Mouse (Mus musculus) ES-E14 (cell line): ENCODE measurements at regions not wholly inside any gene's neighbourhood (a gene's known extent, or its start where the extent isn't known, plus 50 kb on each side); places are given as distances from the start of the nearest gene placed in this dataset.

Experiments used
- DNase-seq: peaks from one replicate; pipeline ENCODE4 v3.0.0-alpha.2; 2013; ENCODE audit warnings: low read depth, low spot score
- H3K27ac ChIP-seq: 2 replicates; pipeline ENCODE4 v1.5.1; 2012; ENCODE audit warnings: low read depth, mild to moderate bottlenecking, low read length, moderate library complexity, mixed read lengths; ENCODE audit not compliant: poor library complexity, insufficient read depth, severe bottlenecking
- H3K36me3 ChIP-seq: 2 replicates; pipeline ENCODE4 v1.6.1; 2012; ENCODE audit warnings: mild to moderate bottlenecking, low read length, moderate library complexity, mixed read lengths; ENCODE audit not compliant: control insufficient read depth, poor library complexity, insufficient read depth, severe bottlenecking
- H3K4me1 ChIP-seq, 2 experiments: fragments of 150-350 bp in 1 of 2; sonication (generic) in 1 of 2; 2 replicates each; pipeline ENCODE4 v1.6.1; 2012; ENCODE audit warnings: low read length in 2 of 2, mild to moderate bottlenecking in 1 of 2, mixed read lengths in 1 of 2; ENCODE audit not compliant: control insufficient read depth in 2 of 2, insufficient read depth in 2 of 2, poor library complexity in 1 of 2
- H3K4me3 ChIP-seq, 2 experiments: fragments of 150-350 bp in 1 of 2; sonication (generic) in 1 of 2; 2 replicates each; pipeline ENCODE4 v1.5.1; 2012; ENCODE audit warnings: low read length in 2 of 2, low read depth in 1 of 2, mild to moderate bottlenecking in 1 of 2, mixed read lengths in 1 of 2; ENCODE audit not compliant: insufficient read depth in 1 of 2, poor library complexity in 1 of 2, severe bottlenecking in 1 of 2
- H3K9ac ChIP-seq: 2 replicates; pipeline ENCODE4 v1.6.1; 2012; ENCODE audit warnings: low read depth, mild to moderate bottlenecking, low read length, mixed read lengths; ENCODE audit not compliant: poor library complexity, insufficient read depth, severe bottlenecking
- H3K9me3 ChIP-seq: fragments of 150-350 bp; sonication (generic); 2 replicates; pipeline ENCODE4 v1.6.1; 2012; ENCODE audit warnings: low read depth, mild to moderate bottlenecking, low read length; ENCODE audit not compliant: control insufficient read depth, insufficient read depth
- CHD2 ChIP-seq: IDR thresholded peaks from 2 replicates; pipeline ENCODE4 v1.6.1; 2014; ENCODE audit warnings: mild to moderate bottlenecking, low read depth, low read length, inconsistent platforms
- HCFC1 ChIP-seq: IDR thresholded peaks from 2 replicates; pipeline ENCODE4 v1.6.1; 2012; ENCODE audit warnings: low read length, inconsistent platforms, borderline replicate concordance; ENCODE audit not compliant: insufficient read depth
- MAFK ChIP-seq: IDR thresholded peaks from 2 replicates; pipeline ENCODE4 v1.6.1; 2014; ENCODE audit warnings: mild to moderate bottlenecking, low read depth, low read length, inconsistent platforms; ENCODE audit not compliant: insufficient read depth
- ZC3H11A ChIP-seq: IDR thresholded peaks from 2 replicates; pipeline ENCODE4 v1.6.1; 2012; ENCODE audit warnings: low read depth, mild to moderate bottlenecking, inconsistent platforms, low read length, borderline replicate concordance
- ZNF384 ChIP-seq: IDR thresholded peaks from 2 replicates; pipeline ENCODE4 v1.6.1; 2012; ENCODE audit warnings: low read depth, low read length, inconsistent platforms
- in situ Hi-C, 2 experiments: fragments of 600-800 bp; cut with MboI; formaldehyde crosslinking; loops; one replicate each; pipeline ENCODE4 v1.15.1; 2025; ENCODE audit warnings: low sequenced_read_pairs in 2 of 2, inconsistent platforms in 1 of 2; ENCODE audit not compliant: unreplicated experiment in 2 of 2

DNA sequence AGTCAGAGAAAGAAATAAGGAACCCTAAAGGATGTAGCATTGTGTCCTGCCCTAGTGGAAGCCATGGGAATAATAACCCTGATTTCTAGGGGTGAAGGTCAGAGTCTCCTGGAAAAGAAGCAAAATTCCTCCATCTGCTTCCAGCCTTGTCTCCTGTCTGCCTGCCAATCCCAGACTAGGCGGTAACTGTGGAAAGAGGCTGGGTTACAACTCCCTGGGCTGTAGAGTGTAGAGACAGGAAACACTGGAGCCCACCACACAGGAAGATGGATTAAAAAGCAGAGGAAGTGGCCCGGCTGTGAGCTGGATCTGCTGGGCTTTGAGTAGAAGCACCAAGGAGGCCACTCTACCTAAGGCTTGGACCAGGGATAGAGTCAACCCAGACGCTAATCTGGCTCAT, 200.7 kb upstream of the Pabpc6 start:
- TF ChIP-seq CHD2: no peak
- no peak for TF ChIP-seq HCFC1
- no peak for TF ChIP-seq ZC3H11A
- TF ChIP-seq ZNF384: no peak
- TF ChIP-seq MAFK: no peak
- H3K9me3 ChIP-seq: no peaks in the 10 kb centered on the region
- in situ Hi-C loops: no loop called here
- DNase-seq: no peak
- H3K27ac ChIP-seq: no peak overlapping the region
- no peak overlapping the region for H3K9ac ChIP-seq
- H3K36me3 ChIP-seq: no peaks in the 10 kb centered on the region
- H3K4me1 ChIP-seq: no peaks in the 10 kb centered on the region
- H3K4me3 ChIP-seq: no peak overlapping the region

DNA sequence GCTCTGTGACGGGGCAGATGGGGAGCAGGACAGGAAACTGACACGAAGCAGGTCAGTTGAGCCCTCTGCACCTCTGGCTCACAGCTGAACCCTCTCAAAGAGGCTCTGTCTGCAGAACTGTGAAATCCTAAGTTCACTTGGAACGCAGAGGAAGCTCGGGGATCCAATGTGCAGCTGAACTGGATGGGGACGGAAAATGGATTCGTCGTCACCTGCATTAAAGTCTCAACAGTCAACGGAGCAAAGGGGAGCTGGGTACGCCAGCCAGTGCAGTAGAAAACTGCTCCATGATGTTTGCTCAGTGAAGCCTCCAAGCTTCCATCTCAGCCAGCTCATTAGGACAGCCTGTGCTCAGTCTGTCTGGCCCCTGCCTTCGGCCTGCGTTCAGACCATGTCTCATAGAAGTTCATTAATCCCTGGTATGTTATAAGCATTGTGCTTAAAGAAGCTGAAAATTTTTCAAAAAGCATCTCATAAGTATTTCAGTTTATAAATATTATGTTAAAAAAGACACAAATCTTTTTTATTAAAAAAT, 199.3 kb upstream of the Pabpc6 start:
- TF ChIP-seq ZNF384: no peak
- TF ChIP-seq HCFC1: no peak
- no peak for TF ChIP-seq ZC3H11A
- TF ChIP-seq MAFK: no peak
- TF ChIP-seq CHD2: no peak
- DNase-seq: no peak
- Histone ChIP-seq H3K9me3 (no peaks in the 10 kb centered on the region), H3K27ac (no peak overlapping the region), H3K36me3 (no peaks in the 10 kb centered on the region), H3K9ac (no peak overlapping the region), H3K4me3 (no peak overlapping the region), H3K4me1 (peaks cover 0 to 3% of the 10 kb centered on the region in 2 experiments; a peak in 1 of 4 replicates)
- in situ Hi-C loops: no loop called here

DNA sequence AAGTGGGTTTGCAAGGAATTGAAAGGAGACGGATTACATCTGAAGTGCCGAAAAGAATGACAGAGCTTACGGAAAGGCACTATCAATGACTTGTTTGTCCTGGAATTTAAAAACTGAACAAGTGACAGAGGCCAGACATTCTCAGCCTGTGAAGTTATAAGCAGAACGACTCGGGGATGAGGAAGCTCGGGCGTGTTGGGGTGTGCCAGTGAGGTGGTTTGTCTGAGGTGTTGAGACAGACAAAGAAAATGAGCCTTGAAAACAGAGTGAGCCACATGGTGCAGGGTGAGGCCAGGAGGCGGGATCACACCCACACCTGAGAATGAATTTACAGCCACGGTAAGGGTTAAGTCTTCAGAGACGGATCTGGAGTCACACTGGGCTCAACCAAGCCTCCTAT, 194.7 kb upstream of the Pabpc6 start:
- DNase-seq: no peak

DNA sequence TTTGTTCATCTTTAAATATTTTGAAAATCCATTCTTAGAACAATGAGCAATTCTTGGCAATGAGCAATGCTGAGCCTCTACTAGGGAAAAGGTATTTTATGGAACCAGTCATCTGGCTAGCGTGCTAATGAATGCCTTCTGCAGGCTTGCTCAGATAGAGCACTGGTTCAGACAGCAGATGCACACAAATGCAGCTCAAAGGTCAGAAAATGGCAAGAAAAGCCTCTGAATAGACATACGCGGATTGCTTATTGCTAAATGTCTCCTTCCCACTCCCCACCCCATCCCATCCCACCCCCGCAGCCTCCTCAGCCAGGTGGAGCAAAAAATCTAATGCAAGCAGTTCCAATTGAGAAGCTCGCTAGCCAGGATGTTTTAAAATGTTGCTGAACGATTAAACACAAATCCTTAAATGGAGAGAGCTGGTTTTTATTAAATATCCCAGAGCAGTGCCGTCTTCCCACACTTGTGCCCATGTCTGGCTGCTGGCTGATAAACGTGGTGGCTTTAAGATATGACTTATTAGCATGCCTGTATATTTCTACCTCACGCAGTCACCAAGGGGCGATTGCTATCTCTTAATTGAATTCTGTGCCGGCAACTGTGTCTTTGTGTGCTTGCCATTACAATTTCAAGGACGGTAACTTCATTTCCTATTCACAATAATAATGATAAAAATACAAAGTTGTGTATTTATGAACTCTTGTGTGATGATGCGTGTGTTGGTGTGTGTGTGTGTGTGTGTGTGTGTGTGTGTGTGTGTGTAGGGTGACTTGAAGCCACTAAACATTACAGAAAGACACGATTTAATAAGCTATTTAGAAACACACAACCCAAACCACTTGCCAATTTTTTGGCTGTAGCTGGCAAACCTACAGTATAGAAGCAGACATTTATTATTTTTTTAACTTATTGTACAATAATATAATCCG, 192.7 kb upstream of the Pabpc6 start:
- Histone ChIP-seq H3K36me3 (no peaks in the 10 kb centered on the region), H3K4me3 (no peak overlapping the region), H3K9ac (no peak overlapping the region), H3K9me3 (no peaks in the 10 kb centered on the region), H3K27ac (no peak overlapping the region), H3K4me1 (peaks cover 0 to 3% of the 10 kb centered on the region in 2 experiments; a peak in 1 of 4 replicates)
- in situ Hi-C loops: no loop called here
- no peak for TF ChIP-seq ZC3H11A
- TF ChIP-seq MAFK: no peak
- TF ChIP-seq ZNF384: no peak
- TF ChIP-seq CHD2: no peak
- no peak for TF ChIP-seq HCFC1
- DNase-seq: no peak

More for the DNA sequence above, 194.7 kb upstream of the Pabpc6 start:
- no peak overlapping the region for H3K9ac ChIP-seq
- in situ Hi-C loops: no loop called here
- H3K36me3 ChIP-seq: no peaks in the 10 kb centered on the region
- H3K27ac ChIP-seq: no peak overlapping the region
- TF ChIP-seq CHD2 (no peak), ZNF384 (no peak), ZC3H11A (no peak), HCFC1 (no peak), MAFK (no peak)
- no peak overlapping the region for H3K4me3 ChIP-seq
- H3K9me3 ChIP-seq: no peaks in the 10 kb centered on the region
- peaks cover 0 to 3% of the 10 kb centered on the region in 2 experiments; a peak in 1 of 4 replicates for H3K4me1 ChIP-seq
